Mouse (Mus musculus) stomach, postnatal 0 days (tissue): ENCODE measurements around the gene Cux1.

Source experiments
- CTCF ChIP-seq: IDR thresholded peaks from 2 replicates; pipeline ENCODE4 v1.5.1; 2016; ENCODE audit warnings: antibody characterized with exemption, low read depth, mild to moderate bottlenecking, moderate library complexity
- EP300 ChIP-seq: optimal IDR thresholded peaks from 2 replicates; pipeline ENCODE3; 2016; ENCODE audit warnings: antibody characterized with exemption

DNA sequence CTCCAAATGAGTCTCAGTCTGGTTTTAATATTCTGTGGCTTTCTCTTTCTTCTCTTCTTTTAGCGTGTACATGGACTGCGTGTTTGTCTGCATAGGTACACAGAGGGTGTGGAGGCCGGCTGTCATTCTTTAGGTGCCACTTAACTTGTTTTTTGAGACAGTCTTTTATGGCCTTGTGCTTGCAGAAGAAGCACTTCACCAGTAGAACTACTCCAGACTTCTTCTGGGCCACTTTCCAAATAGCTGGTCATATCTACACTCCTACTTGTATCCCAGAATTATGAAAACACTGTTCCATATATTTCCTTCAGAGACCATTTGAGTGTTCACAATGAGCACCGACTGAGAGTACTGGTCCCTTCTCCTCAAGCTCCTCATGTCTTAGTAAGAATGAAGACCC, 149.4 kb downstream of the Cux1 start:
- no peak for TF ChIP-seq CTCF
- TF ChIP-seq EP300 = no peak
